Mouse (Mus musculus) lung, postnatal 25 days (tissue): ENCODE data around the gene Susd3.

Source experiments
- DNase-seq: peaks from one replicate; pipeline ENCODE4 v3.0.0; 2022; ENCODE audit warnings: low spot score

The Susd3 gene

GRCm38 (mm10) chr13:49246626-49247025 lies 1.9 kb downstream of the Susd3 start:
- no peak for DNase-seq

- no peak for DNase-seq
Measured at GRCm38 (mm10) chr13:49246011-49246410, 2.5 kb downstream of the Susd3 start.

- DNase-seq, result no peak
Measured at GRCm38 (mm10) chr13:49245251-49245650, 3.3 kb downstream of the Susd3 start.

- no peak for DNase-seq
Measured at GRCm38 (mm10) chr13:49243492-49243891, 5.0 kb downstream of the Susd3 start.

GRCm38 (mm10) chr13:49242321-49243065 lies 6.0 kb downstream of the Susd3 start:
- DNase-seq, result peak; percentile 77

- DNase-seq, result no peak
Measured at GRCm38 (mm10) chr13:49238737-49239136, 9.8 kb downstream of the Susd3 start.

- no peak for DNase-seq
Measured at GRCm38 (mm10) chr13:49237617-49238016, 10.9 kb downstream of the Susd3 start.

GRCm38 (mm10) chr13:49234711-49235110 lies 13.8 kb downstream of the Susd3 start:
- DNase-seq, result no peak

GRCm38 (mm10) chr13:49233792-49234572 lies 14.5 kb downstream of the Susd3 start:
- DNase-seq, result no peak

- no peak for DNase-seq
Measured at GRCm38 (mm10) chr13:49225633-49226032, 22.9 kb downstream of the Susd3 start.

- DNase-seq, result no peak
Measured at GRCm38 (mm10) chr13:49225159-49225558, 23.3 kb downstream of the Susd3 start.

GRCm38 (mm10) chr13:49224729-49225128 lies 23.8 kb downstream of the Susd3 start:
- no peak for DNase-seq

- DNase-seq, result no peak
Measured at GRCm38 (mm10) chr13:49224314-49224713, 24.2 kb downstream of the Susd3 start.

- DNase-seq, result no peak
Measured at GRCm38 (mm10) chr13:49220912-49221311, 27.6 kb downstream of the Susd3 start.

- no peak for DNase-seq
Measured at GRCm38 (mm10) chr13:49219367-49219766, 29.1 kb downstream of the Susd3 start.

GRCm38 (mm10) chr13:49218651-49219050 lies 29.9 kb downstream of the Susd3 start:
- no peak for DNase-seq

GRCm38 (mm10) chr13:49216808-49217561 lies 31.5 kb downstream of the Susd3 start:
- DNase-seq, result no peak

- no peak for DNase-seq
Measured at GRCm38 (mm10) chr13:49216220-49216552, 32.3 kb downstream of the Susd3 start.

GRCm38 (mm10) chr13:49215504-49216219 lies 32.8 kb downstream of the Susd3 start, which contains the start of gene Card19:
Gene Card19 (minus strand): TSS chr13:49216037.
- peak; percentile 98 for DNase-seq

GRCm38 (mm10) chr13:49215128-49215503 lies 33.4 kb downstream of the Susd3 start:
- DNase-seq, result no peak

- DNase-seq, result no peak
Measured at GRCm38 (mm10) chr13:49214454-49214853, 34.1 kb downstream of the Susd3 start.

GRCm38 (mm10) chr13:49213531-49213932 lies 35.0 kb downstream of the Susd3 start:
- peak; percentile 69 for DNase-seq
